Mouse (Mus musculus) cerebellum, adult 2 months (tissue): ENCODE measurements at regions not wholly inside any gene's neighbourhood (a gene's known extent, or its start where the extent isn't known, plus 50 kb on each side); places are given as distances from the start of the nearest gene placed in this dataset.

Source experiments
- CTCF ChIP-seq: fragments of 200-500 bp; IDR thresholded peaks from 2 replicates; pipeline ENCODE4 v1.5.1; 2011; ENCODE audit warnings: low read depth, mild to moderate bottlenecking, control low read depth, low read length, moderate library complexity, borderline replicate concordance; ENCODE audit not compliant: insufficient read depth
- POLR2A ChIP-seq: fragments of 200-500 bp; IDR thresholded peaks from 2 replicates; pipeline ENCODE4 v1.6.1; 2011; ENCODE audit warnings: low read length, control low read depth, borderline replicate concordance; ENCODE audit not compliant: insufficient read depth

GRCm38 (mm10) chr15:61548400-61548799 lies 625.6 kb upstream of the A1bg start:
- no peak for TF ChIP-seq CTCF
- TF ChIP-seq POLR2A: no peak
